Mouse (Mus musculus) C2C12 (cell line): ENCODE data around the gene Galnt7. TPM values are rescaled to one million over a fixed set of nuclear protein-coding genes. Genes with fewer than 3 reads are reported as not detected.

ENCODE experiments used
- H3K27me3 ChIP-seq: one replicate; pipeline ENCODE4 v1.6.1; 2011; ENCODE audit not compliant: control insufficient read depth, insufficient read depth, insufficient read length
- H3K36me3 ChIP-seq: one replicate; pipeline ENCODE4 v1.6.1; 2011; ENCODE audit not compliant: control insufficient read depth, insufficient read depth
- H3K4me3 ChIP-seq: one replicate; pipeline ENCODE4 v1.5.1; 2011; ENCODE audit warnings: mild to moderate bottlenecking, control low read depth; ENCODE audit not compliant: poor library complexity, insufficient read depth, severe bottlenecking
- H3K79me2 ChIP-seq: one replicate; pipeline ENCODE4 v1.6.1; 2011; ENCODE audit not compliant: control insufficient read depth, insufficient read depth
- H3K79me3 ChIP-seq: one replicate; pipeline ENCODE4 v1.6.1; 2011; ENCODE audit warnings: low read depth, control low read depth
- H3ac ChIP-seq: one replicate; pipeline ENCODE3; 2011; ENCODE audit warnings: low read depth; ENCODE audit not compliant: control insufficient read depth, insufficient read length
- CEBPB ChIP-seq: IDR thresholded peaks from one replicate; pipeline ENCODE4 v1.6.1; 2011; ENCODE audit warnings: low read depth, mild to moderate bottlenecking, control low read depth, moderate library complexity
- CTCF ChIP-seq: IDR thresholded peaks from one replicate; pipeline ENCODE4 v1.5.1; 2011; ENCODE audit not compliant: control insufficient read depth, insufficient read depth, insufficient read length
- FOSL1 ChIP-seq: IDR thresholded peaks from one replicate; pipeline ENCODE4 v1.8.0; 2011; ENCODE audit warnings: mild to moderate bottlenecking, low read length; ENCODE audit not compliant: poor library complexity, insufficient read depth, severe bottlenecking
- MAX ChIP-seq: IDR thresholded peaks from one replicate; pipeline ENCODE4 v1.6.1; 2011; ENCODE audit warnings: mild to moderate bottlenecking, control low read depth
- MYOD1 ChIP-seq: IDR thresholded peaks from one replicate; pipeline ENCODE4 v1.6.1; 2011; ENCODE audit warnings: low read depth; ENCODE audit not compliant: control insufficient read depth, insufficient read length
- MYOG ChIP-seq: IDR thresholded peaks from one replicate; pipeline ENCODE4 v1.6.1; 2011; ENCODE audit not compliant: control insufficient read depth, insufficient read length; ENCODE audit errors: extremely low read depth
- USF1 ChIP-seq: IDR thresholded peaks from one replicate; pipeline ENCODE4 v1.6.1; 2011; ENCODE audit warnings: low read depth, mild to moderate bottlenecking, control low read depth, moderate library complexity
- long read RNA-seq, 2 experiments: library from polyadenylated mRNA; unstranded; transcript quantifications; one replicate each; pipeline ENCODE4 v2.0.0; 2019 to 2020
- polyA plus RNA-seq: library from polyadenylated mRNA; unstranded; fragments of >200 nt; fragmentation: generic; extraction: Trizol; gene quantifications from one replicate; pipeline ENCODE4 v1.2.1, GENCODE M21; 2012; ENCODE audit warnings: missing spikeins

Gene Galnt7
- polyA plus RNA-seq = 5.9 TPM
- long read RNA-seq, experiment 1, full-length matches to known transcripts = 1 of 4 reads
- long read RNA-seq, experiment 1, partial matches to known transcripts = 1 of 4 reads
- long read RNA-seq, experiment 1, other reads (novel, unspliced or antisense) = 2 of 4 reads
- long read RNA-seq, experiment 2, full-length matches to known transcripts = 127 of 146 reads
- long read RNA-seq, experiment 2, partial matches to known transcripts = 9 of 146 reads
- long read RNA-seq, experiment 2, other reads (novel, unspliced or antisense) = 10 of 146 reads

DNA sequence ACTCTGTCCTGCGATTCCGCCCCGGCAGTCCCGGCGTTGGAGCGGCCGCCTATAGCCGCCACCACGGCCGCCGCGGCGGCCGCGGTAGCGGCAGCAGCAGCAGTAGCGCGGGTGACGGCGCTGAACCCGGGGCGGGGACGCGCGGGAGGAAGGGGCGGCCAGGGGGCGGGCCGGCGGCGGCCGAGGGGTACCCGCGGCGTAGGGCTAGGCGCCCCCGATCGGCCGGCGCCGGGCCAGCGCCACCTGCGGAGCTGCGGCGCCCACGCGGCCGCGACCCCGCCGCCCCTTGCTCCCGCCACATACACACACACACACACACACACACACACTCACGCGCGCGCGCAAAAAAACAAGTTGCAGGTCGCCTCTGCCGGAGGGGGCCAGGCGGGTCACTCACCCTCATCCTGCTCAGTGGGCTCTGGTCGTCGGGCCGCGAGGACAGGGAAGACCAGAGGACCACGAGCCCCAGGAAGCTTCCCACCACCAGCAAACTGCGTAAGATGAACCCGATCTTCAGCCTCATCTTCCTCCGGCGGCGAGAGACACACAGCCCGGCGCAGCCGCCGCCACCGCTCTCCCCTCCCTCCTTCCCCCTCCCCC lies at the start of gene Galnt7:
Galnt7 (minus strand) TSS at position 577 of the 600 bp plus-strand sequence.
- Histone ChIP-seq H3K4me3 (peak within 1 kb of the TSS; percentile 66), H3K79me3 (peaks cover 23% of the 10 kb centered on the region), H3K79me2 (peaks cover 46% of the 10 kb centered on the region), H3K36me3 (peaks cover 3% of the 10 kb centered on the region), H3K27me3 (no peaks in the 10 kb centered on the region), H3ac (peak within 1 kb of the TSS; percentile 78)
- TF ChIP-seq CTCF = peak; percentile 0
- no peak for TF ChIP-seq MYOG

DNA sequence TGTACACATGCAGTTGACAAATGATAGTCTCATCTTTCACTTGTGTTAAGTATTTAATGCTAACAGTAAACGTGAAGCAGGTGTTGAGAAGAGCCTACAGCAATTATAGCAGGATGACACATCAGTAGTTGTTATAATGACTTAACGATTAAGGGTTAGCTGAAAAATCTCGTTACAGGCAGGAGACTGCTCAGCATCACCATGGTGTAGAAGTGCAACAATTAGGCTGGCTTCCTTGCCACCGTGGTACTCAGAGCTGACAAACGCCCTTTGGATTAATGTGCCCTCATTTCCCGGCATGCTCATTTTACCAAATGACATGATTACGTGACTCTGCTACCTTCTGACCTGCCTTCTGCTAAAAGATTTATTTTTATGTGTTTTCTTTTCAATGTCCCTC lies 35.8 kb upstream of the Galnt7 start:
- no peaks in the 10 kb centered on the region for H3K79me2 ChIP-seq
- H3ac ChIP-seq = no peak overlapping the region
- H3K79me3 ChIP-seq = no peaks in the 10 kb centered on the region
- H3K36me3 ChIP-seq = no peaks in the 10 kb centered on the region
- no peaks in the 10 kb centered on the region for H3K27me3 ChIP-seq
- TF ChIP-seq CTCF (no peak), MAX (no peak), CEBPB (no peak), USF1 (no peak), MYOD1 (no peak), MYOG (no peak), FOSL1 (no peak)
- no peak overlapping the region for H3K4me3 ChIP-seq

DNA sequence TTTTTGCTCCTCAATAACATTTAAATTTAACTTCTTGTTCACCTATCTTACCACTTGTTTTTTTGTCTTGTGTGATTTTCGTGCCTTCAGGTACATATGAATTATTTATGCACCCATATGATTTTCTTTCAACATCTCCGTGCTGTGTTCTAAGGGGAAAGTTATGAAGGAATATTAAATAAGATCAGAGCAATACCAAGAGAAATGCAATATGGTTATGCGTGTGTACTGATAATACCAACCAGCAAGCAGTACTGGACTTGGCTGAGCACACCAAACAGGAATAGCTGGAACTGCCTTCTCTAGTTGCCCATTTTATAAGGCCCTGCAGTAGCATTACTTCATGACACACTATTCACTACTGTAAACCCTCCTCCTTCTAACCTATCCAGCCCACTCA lies 33.0 kb upstream of the Galnt7 start:
- H3K79me3 ChIP-seq = no peaks in the 10 kb centered on the region
- H3K4me3 ChIP-seq = no peak overlapping the region
- H3ac ChIP-seq = no peak overlapping the region
- H3K27me3 ChIP-seq = no peaks in the 10 kb centered on the region
- TF ChIP-seq FOSL1 = no peak
- TF ChIP-seq MYOG = no peak
- no peak for TF ChIP-seq CTCF
- TF ChIP-seq CEBPB = no peak
- no peak for TF ChIP-seq MAX
- no peak for TF ChIP-seq MYOD1
- TF ChIP-seq USF1 = no peak
- H3K79me2 ChIP-seq = no peaks in the 10 kb centered on the region
- no peaks in the 10 kb centered on the region for H3K36me3 ChIP-seq

DNA sequence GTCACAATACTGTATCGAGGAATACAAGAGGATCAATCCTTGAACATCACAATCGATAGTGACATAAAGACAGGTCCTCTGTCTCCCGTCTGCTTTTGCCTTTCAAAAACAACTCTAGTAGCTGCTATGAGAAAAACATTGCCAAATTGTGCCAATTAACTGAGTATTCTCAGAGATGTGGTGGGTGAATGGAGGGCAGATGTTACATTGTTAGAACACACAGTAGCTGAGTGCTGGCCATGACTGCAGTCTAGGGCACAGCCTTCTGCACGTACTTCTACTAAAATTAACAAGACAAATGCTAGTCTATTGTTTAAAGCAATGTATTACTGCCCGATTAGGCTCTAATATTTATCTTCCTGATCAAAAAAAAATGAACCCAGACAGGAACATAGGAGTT lies 27.2 kb upstream of the Galnt7 start:
- Histone ChIP-seq H3K79me2 (no peaks in the 10 kb centered on the region), H3K36me3 (no peaks in the 10 kb centered on the region), H3K27me3 (no peaks in the 10 kb centered on the region), H3K4me3 (no peak overlapping the region), H3K79me3 (no peaks in the 10 kb centered on the region), H3ac (no peak overlapping the region)
- no peak for TF ChIP-seq MYOG
- TF ChIP-seq CTCF = no peak
- no peak for TF ChIP-seq MYOD1
- no peak for TF ChIP-seq USF1
- no peak for TF ChIP-seq FOSL1
- no peak for TF ChIP-seq CEBPB
- no peak for TF ChIP-seq MAX

DNA sequence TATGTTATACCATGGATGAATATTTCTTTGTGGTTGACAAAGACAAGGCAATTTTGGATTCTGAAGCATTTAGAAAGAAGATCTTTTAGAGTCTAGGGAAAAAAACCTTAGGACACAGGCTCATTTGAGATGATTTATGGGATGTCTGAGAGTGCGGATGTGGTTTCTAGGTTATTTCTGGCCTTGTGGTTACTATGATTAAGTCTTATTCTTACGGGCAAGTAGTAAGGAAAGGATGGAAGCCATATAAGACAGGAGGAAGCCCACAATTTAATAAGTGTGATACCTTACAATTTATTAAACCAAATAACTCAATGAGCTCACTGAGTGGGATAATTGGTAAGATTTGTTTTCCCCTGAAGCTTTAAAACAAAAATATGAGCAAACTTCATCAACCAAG lies 11.3 kb upstream of the Galnt7 start:
- Histone ChIP-seq H3K79me2 (no peaks in the 10 kb centered on the region), H3K36me3 (no peaks in the 10 kb centered on the region), H3K4me3 (no peak overlapping the region), H3K27me3 (no peaks in the 10 kb centered on the region), H3ac (no peak overlapping the region), H3K79me3 (no peaks in the 10 kb centered on the region)
- TF ChIP-seq FOSL1 = no peak
- no peak for TF ChIP-seq CEBPB
- TF ChIP-seq MYOG = no peak
- no peak for TF ChIP-seq MAX
- TF ChIP-seq USF1 = no peak
- no peak for TF ChIP-seq CTCF
- no peak for TF ChIP-seq MYOD1

DNA sequence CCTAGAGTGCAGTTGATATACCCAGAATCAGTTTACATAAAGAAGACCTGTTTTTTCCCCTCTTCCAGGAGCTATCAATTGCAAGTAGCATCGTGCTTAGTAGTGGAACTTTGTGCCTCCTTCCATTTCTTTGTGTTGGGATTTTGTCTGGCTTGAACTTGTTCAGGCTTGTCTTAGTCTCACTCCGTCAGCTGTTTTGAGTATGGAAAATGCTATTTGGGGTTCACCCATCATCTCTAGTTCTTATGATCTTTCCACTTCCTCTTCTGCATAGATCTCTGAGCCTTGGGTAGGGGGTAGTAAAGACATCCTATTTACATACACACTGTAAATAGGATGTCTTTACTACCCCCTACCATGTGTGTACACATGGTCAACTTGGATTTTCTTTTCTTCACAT lies 7.2 kb upstream of the Galnt7 start:
- Histone ChIP-seq H3K36me3 (peaks cover 4% of the 10 kb centered on the region), H3K79me2 (no peaks in the 10 kb centered on the region), H3ac (no peak overlapping the region), H3K27me3 (no peaks in the 10 kb centered on the region), H3K4me3 (no peak overlapping the region), H3K79me3 (no peaks in the 10 kb centered on the region)
- TF ChIP-seq CTCF (no peak), CEBPB (no peak), MAX (no peak), FOSL1 (no peak), MYOG (no peak), MYOD1 (no peak), USF1 (no peak)
